Mouse (Mus musculus) neural tube, embryonic 12.5 days (tissue): ENCODE data around the gene Gm28551. TPM values are rescaled to one million over a fixed set of nuclear protein-coding genes. Genes with fewer than 3 reads are reported as not detected.

Source experiments
- ATAC-seq: fragments of 200-750 bp; cut with Nextera tagmentation; 2 replicates; pipeline ENCODE4 v1.8.0; 2017; ENCODE audit warnings: low read depth, mild to moderate bottlenecking, moderate TSS enrichment, moderate library complexity; ENCODE audit not compliant: low FRiP score
- H3K27ac ChIP-seq: fragments of 300-500 bp; sonication (generic); 2 replicates; pipeline ENCODE4 v1.5.1; 2016
- H3K27me3 ChIP-seq: fragments of 300-500 bp; sonication (generic); replicated peaks from 2 replicates; pipeline ENCODE4 v1.6.1; 2016; ENCODE audit warnings: mild to moderate bottlenecking
- H3K36me3 ChIP-seq: fragments of 300-500 bp; sonication (generic); 2 replicates; pipeline ENCODE4 v1.6.1; 2016; ENCODE audit warnings: mild to moderate bottlenecking
- H3K4me1 ChIP-seq: fragments of 300-500 bp; sonication (generic); 2 replicates; pipeline ENCODE4 v1.6.1; 2016
- H3K4me2 ChIP-seq: fragments of 300-500 bp; sonication (generic); replicated peaks from 2 replicates; pipeline ENCODE4 v1.6.1; 2016; ENCODE audit warnings: mild to moderate bottlenecking
- H3K4me3 ChIP-seq: fragments of 300-500 bp; sonication (generic); 2 replicates; pipeline ENCODE4 v1.5.1; 2016
- H3K9ac ChIP-seq: fragments of 300-500 bp; sonication (generic); 2 replicates; pipeline ENCODE4 v1.6.1; 2016; ENCODE audit warnings: mild to moderate bottlenecking
- H3K9me3 ChIP-seq: fragments of 300-500 bp; sonication (generic); 2 replicates; pipeline ENCODE4 v1.6.1; 2016; ENCODE audit warnings: mild to moderate bottlenecking
- WGBS: fragments of 180-500 bp; shearing (Covaris S2); methylation state at CpG from one replicate; pipeline ENCODE4 v1.1.7; 2016; 5-methylcytosine and 5-hydroxymethylcytosine counted together
- polyA plus RNA-seq: library from polyadenylated mRNA; unstranded; fragments of >200 nt; fragmentation: Nextera tagmentation; extraction: Ambion mirVana; gene quantifications from 2 replicates; pipeline ENCODE4 v1.2.1, GENCODE M21; 2016

Gm28551 gene
- polyA plus RNA-seq, 1 experiment from 2014 or later, result 0.72 TPM

DNA sequence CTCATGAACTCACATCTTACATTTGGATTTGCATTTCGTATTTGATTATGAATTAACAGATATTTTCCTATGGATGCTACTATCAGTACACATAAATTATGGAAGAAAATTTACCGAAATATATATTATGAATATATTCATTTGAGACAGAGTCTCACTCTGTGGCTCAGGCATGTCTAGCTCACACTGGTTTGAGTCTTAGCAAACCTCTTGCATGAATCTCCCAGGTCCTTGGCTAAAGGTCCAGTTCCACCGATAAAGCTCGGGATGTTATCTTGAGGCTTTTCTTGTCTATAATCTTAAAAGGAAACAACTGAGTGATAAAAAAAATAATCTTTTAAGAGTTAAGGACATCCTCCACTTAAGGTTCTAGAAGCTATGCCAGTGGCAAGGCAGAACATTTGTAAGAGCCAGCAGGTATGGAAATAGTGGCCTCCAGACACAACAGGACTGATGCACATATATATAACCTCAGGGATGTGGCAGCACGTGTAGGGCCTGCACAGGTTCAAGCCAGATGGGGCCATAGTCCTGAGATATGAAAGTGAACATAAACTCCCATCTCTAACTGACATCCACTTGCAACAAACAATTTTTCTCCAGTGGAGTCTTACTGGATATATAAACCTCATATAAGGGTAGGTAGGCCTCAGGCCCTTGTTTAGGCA, 27.5 kb downstream of the Gm28551 start:
- 96% methylated on average over 5 of the region's 5 CpGs for WGBS
- no peak for ATAC-seq
- Histone ChIP-seq H3K4me1 (no peaks in the 10 kb centered on the region), H3K27me3 (no peaks in the 10 kb centered on the region), H3K4me2 (no peak overlapping the region), H3K27ac (no peak overlapping the region), H3K4me3 (no peak overlapping the region), H3K9ac (no peak overlapping the region), H3K9me3 (no peaks in the 10 kb centered on the region), H3K36me3 (peaks cover 9% of the 10 kb centered on the region; the same call in 1 of the 2 replicates)

DNA sequence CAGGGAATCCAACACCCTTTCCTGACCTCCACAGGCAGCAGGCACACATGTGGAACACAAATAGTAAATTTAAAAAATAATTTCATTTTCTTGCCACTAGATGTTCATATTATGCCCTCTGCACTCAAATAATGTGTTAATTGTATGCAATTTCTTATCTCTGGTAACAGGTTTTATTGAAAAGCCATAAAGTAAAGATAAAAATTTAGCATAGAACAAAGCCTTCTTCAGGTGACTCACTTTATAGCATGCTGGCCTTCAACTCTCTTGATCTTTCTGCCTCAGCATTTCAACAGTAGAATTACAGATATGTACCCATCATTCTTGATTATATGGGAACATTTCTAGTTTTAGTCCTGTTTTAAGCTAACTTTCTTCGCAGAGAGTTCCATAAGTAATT, 28.2 kb downstream of the Gm28551 start:
- no peak for ATAC-seq
- no peak overlapping the region for H3K27ac ChIP-seq
- H3K27me3 ChIP-seq, result no peaks in the 10 kb centered on the region
- H3K4me2 ChIP-seq, result no peak overlapping the region
- H3K4me1 ChIP-seq, result no peaks in the 10 kb centered on the region
- no peaks in the 10 kb centered on the region for H3K9me3 ChIP-seq
- WGBS, result 98% methylated on average over 1 of the region's 1 CpGs
- no peak overlapping the region for H3K4me3 ChIP-seq
- no peak overlapping the region for H3K9ac ChIP-seq
- peaks cover 9% of the 10 kb centered on the region; the same call in 1 of the 2 replicates for H3K36me3 ChIP-seq

GRCm38 (mm10) chr1:53323254-53323653, 29.2 kb downstream of the Gm28551 start:
- H3K27ac ChIP-seq, result no peak overlapping the region
- H3K27me3 ChIP-seq, result no peaks in the 10 kb centered on the region
- H3K4me3 ChIP-seq, result no peak overlapping the region
- 95% methylated on average over 5 of the region's 5 CpGs for WGBS
- H3K4me1 ChIP-seq, result no peaks in the 10 kb centered on the region
- H3K4me2 ChIP-seq, result no peak overlapping the region
- no peaks in the 10 kb centered on the region for H3K9me3 ChIP-seq
- peaks cover 9% of the 10 kb centered on the region; the same call in 1 of the 2 replicates for H3K36me3 ChIP-seq
- H3K9ac ChIP-seq, result no peak overlapping the region
- no peak for ATAC-seq

GRCm38 (mm10) chr1:53321662-53322344, 30.7 kb downstream of the Gm28551 start:
- WGBS, result 98% methylated on average over 4 of the region's 4 CpGs
- no peak overlapping the region for H3K4me2 ChIP-seq
- H3K36me3 ChIP-seq, result peaks cover 9% of the 10 kb centered on the region; the same call in 1 of the 2 replicates

GRCm38 (mm10) chr1:53312989-53313967, 39.2 kb downstream of the Gm28551 start, which contains the start of gene Osgepl1:
Gene Osgepl1 (plus strand): TSS chr1:53313624.
- Histone ChIP-seq H3K4me1 (no peaks in the 10 kb centered on the region), H3K4me2 (peak within 1 kb of the TSS; percentile 62), H3K27me3 (no peaks in the 10 kb centered on the region), H3K4me3 (peak within 1 kb of the TSS; percentile 54), H3K36me3 (peaks cover 2% of the 10 kb centered on the region), H3K9ac (peak within 1 kb of the TSS; percentile 77), H3K9me3 (no peaks in the 10 kb centered on the region), H3K27ac (peak within 1 kb of the TSS; percentile 16; the same call in 1 of the 2 replicates)
- 3% methylated on average over 27 of the region's 27 CpGs for WGBS
- peak; percentile 99 for ATAC-seq

More at GRCm38 (mm10) chr1:53321662-53322344, 30.7 kb downstream of the Gm28551 start:
- no peak for ATAC-seq
- H3K27me3 ChIP-seq, result no peaks in the 10 kb centered on the region
- H3K4me3 ChIP-seq, result no peak overlapping the region
- no peaks in the 10 kb centered on the region for H3K4me1 ChIP-seq
- no peak overlapping the region for H3K9ac ChIP-seq
- H3K27ac ChIP-seq, result no peak overlapping the region
- H3K9me3 ChIP-seq, result no peaks in the 10 kb centered on the region

DNA sequence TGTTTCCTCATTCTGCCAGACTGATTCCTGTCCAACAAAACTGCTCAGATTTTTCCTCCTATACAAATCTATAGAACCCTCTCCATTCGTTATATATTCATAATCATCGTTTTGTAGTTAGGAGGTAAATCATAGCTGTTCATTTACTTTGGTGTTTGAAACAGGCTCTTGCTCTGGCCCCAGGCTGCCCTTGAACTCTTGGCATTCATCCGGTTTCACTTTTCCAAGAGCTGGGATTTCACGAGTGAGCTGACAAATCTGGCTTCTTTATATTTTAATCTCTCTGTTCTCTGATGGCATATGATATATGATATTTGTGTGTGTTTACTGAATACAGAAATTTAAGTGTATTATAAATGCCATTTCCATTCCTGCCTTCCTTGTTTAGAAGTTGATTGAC, 52.0 kb downstream of the Gm28551 start:
- Histone ChIP-seq H3K9ac (no peak overlapping the region), H3K4me2 (no peak overlapping the region), H3K36me3 (no peaks in the 10 kb centered on the region; the same call in 1 of the 2 replicates), H3K4me3 (no peak overlapping the region), H3K4me1 (0 out of 2 replicates have a peak, but pooled peaks cover 4% of the 10 kb centered on the region), H3K27ac (no peak overlapping the region), H3K9me3 (no peaks in the 10 kb centered on the region), H3K27me3 (no peaks in the 10 kb centered on the region)
- ATAC-seq, result no peak
- 91% methylated on average over 4 of the region's 4 CpGs for WGBS

DNA sequence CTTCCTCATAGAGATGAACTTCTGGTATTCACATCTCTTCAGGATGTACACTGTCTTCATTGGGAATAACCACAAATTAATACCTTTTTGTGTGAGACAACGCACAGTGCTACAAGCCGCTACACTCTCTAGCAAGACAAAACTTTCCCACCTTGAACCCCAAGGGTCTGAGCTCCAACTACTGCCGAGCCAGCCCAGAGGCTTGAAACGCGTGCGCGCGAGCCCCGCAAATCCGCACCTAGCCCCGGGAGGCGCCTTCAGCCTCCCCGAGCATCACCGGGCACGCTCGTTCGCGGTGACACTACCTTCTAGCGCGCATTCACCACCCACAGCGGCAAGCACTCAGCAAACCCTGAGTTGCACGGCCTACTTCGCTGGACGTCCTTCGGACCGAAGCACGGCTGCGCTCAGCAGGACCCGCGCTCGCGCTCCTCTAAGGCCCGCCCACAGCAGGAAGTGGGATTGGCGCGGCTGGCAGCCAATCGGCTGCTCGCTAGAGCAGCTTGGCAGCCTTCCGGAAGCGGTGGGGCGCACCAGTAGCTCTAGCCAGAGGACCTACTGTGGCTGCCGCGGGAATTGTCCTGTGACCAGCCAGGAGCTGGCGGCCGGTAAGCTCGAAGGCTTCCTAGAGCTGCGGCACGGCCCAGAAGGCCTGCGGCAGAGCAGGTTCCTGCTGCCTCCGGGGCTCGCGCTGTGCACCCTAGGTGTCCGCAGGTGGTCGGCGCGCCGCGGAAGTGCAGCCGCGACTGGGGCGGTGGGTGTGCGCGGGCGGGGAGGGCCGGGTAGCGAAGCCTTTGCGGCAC, 55.7 kb downstream of the Gm28551 start, which contains the start of the genes Pms1, Ormdl1 and Gm28778:
Gene Pms1 (minus strand): TSS at position 438 of the 803 bp plus-strand sequence.
Gene Ormdl1 (plus strand): TSS at position 515 of the 803 bp plus-strand sequence.
Gene Gm28778 (plus strand): TSS at position 531 of the 803 bp plus-strand sequence.
- Histone ChIP-seq H3K4me3 (peak within 1 kb of the TSS; percentile 84), H3K9me3 (no peaks in the 10 kb centered on the region), H3K36me3 (peaks cover 2% of the 10 kb centered on the region; the same call in 1 of the 2 replicates), H3K27me3 (no peaks in the 10 kb centered on the region), H3K4me1 (0 out of 2 replicates have a peak, but pooled peaks cover 4% of the 10 kb centered on the region), H3K4me2 (peak within 1 kb of the TSS; percentile 60), H3K27ac (peak within 1 kb of the TSS; percentile 70; the same call in 1 of the 2 replicates), H3K9ac (peak within 1 kb of the TSS; percentile 76)
- peak; percentile 100 for ATAC-seq
- under 1% methylated on average over 66 of the region's 66 CpGs for WGBS

DNA sequence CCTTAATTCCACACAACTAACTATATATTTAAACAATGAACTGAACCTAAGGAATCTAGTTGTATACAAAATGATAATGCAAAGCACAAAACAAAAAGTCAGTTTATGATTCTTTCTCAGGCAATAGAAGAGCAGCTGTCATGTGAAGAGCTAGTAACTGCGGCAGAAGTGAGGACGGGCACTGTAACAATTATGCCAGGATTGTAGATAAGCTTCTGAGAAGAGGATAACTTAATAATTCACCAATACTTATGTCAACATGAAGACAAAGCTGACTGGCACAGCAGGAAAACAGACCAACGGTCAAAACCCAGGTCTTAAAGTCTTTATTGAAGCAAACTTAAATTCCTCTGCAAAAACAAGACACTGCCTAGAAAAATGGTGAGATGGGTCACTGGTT, 61.3 kb downstream of the Gm28551 start:
- H3K9me3 ChIP-seq, result no peaks in the 10 kb centered on the region
- no peak overlapping the region for H3K9ac ChIP-seq
- no peak overlapping the region for H3K27ac ChIP-seq
- no peaks in the 10 kb centered on the region for H3K27me3 ChIP-seq
- H3K36me3 ChIP-seq, result 0 out of 2 replicates have a peak, but pooled peaks cover 2% of the 10 kb centered on the region
- no peaks in the 10 kb centered on the region for H3K4me1 ChIP-seq
- H3K4me2 ChIP-seq, result no peak overlapping the region
- no peak for ATAC-seq
- 93% methylated on average over 3 of the region's 3 CpGs for WGBS
- no peak overlapping the region for H3K4me3 ChIP-seq

Other genes with a start within 250 kb of the Gm28551 start
- not detected in 2 replicates for gene 1700019A02Rik, start 165.0 kb downstream of the Gm28551 start, polyA plus RNA-seq
- 15.9 and 18.7 TPM in 2 replicates for gene Pms1, start 55.6 kb downstream of the Gm28551 start, polyA plus RNA-seq
- 62.2 and 64.5 TPM in 2 replicates for gene Ormdl1, start 55.6 kb downstream of the Gm28551 start, polyA plus RNA-seq
- gene Gm28778, start 55.6 kb downstream of the Gm28551 start, polyA plus RNA-seq, result not detected in 2 replicates
- gene Osgepl1, start 39.0 kb downstream of the Gm28551 start, polyA plus RNA-seq, result 22.6 and 26.4 TPM in 2 replicates
- gene Asdurf, start within 50 bp of the Gm28551 start, polyA plus RNA-seq, result 12.2 and 18.8 TPM in 2 replicates
- 74.0 and 80.7 TPM in 2 replicates for gene Asnsd1, start 85 bp upstream of the Gm28551 start, polyA plus RNA-seq